Mouse (Mus musculus) kidney, postnatal 25 days (tissue): Measurements from ENCODE around the gene Prr18.

Source experiments
- DNase-seq, 2 experiments: peaks; one replicate each; pipeline ENCODE4 v3.0.0; 2021; ENCODE audit warnings: mixed read lengths in 2 of 2

The Prr18 gene

DNA sequence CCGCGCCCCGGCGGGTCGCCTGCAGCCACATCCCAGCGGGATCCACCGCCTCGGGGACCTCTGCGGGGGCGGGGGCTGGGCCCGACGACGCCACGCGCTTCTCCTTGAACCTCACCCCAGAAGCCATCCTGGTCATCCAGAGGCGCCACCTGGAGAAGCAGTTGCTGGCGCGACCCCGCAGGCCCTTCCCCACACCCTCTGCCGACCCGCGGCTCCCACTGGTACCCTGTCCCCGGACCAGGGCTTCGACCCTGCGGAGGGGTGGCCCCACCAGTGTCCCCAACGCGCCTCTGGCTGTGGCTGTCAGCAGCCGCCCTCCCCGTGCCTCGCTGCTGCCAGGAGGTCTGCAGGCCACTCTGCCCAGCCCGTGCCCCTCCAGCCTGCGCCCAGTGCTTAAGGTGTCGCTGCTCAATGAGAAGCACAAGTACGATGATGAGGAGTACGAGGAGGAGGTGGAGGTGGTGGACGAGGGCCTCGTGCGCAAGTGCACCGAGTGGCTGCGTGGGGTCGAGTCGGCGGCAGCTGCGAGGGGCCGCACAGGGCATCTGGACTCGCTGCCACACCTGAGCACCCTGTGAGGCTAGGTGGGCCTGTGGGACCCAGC lies 4.2 kb downstream of the Prr18 start:
- DNase-seq = peak in 1 of 2 experiments; percentile 29

DNA sequence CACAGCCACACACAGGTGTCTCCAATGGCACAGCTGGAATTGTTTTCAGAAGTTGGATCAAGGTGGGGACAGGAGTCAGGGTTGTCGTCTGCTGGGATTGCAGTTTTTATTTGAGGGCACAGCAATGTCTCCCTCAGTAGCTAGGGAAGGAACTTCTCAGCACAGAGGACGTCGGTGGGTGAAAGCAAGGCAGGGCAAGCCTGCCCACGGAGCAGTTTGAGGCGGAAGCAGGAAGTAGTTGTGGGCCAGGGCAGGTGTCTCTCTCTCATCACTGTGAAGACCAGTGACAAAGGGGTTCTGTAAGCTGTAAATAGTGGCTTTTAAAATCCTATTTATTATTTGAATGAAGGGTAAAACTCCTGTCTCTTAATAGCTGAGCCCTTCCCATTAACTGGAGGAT lies 5.4 kb downstream of the Prr18 start:
- peak in 1 of 2 experiments; percentile 6 for DNase-seq

DNA sequence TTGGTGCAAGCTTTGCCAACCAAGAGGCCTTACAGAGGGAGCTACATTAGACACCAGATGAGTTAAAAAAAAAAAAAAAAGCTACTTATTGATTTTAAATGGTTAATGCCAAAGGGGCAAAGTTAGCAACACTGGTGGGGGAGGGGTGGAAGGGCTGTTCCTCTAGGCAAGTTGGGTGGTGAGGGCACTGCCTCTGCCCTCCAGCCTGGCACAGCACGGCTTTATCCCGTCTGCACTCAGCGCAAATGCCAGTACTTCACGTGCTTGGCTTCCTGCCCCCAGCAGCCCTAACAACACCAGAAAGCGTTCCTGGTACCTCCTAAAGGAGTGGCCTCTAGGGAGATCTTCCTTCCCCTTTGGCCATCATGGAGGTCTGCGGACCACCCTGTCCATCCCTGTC lies 6.2 kb downstream of the Prr18 start:
- peak; percentile 62 to 77 for DNase-seq

DNA sequence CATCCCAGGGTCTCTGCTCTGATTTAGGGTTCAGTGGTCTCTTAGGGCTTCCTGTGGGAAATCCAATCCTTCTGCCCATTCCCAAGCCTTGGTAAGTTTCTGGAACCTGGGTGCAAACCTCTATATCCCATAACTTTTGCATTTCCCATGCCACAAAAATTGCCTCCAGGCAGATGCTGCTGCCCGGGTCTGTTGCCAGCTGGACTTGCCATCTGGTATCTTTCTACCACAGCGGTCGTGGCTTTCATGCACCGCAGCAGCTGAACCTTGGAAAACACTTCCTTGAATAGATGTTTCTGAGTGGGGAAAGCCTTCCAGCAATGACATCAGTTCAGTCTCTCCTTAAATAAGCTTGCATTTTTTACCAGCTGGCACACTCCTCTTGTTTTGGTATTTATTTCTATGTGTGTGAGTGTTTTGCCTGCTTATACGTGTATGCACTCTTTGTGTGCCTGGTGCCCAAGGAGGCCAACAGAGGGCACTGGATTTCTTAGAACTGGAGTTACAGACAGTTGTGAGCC lies 10.6 kb downstream of the Prr18 start:
- DNase-seq = no peak

DNA sequence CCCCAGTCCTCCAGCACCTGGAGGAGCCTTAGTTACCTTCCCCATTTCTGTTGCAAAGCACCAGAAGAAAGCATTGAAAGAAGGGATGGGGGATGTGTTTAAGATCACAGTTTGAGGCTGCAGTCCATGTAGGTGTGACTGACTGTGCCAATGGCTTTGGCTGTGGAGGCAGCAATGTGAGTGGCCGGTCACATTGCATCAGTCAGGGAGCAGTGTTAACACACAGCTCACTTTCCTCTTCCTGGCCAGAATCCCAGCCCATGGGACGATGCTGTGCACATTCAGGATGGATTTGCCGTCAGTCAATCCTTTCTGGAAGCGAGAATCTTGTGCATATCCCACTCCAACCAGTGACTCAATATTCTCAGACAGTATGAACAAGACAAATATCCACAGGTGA lies 11.7 kb downstream of the Prr18 start:
- no peak for DNase-seq

DNA sequence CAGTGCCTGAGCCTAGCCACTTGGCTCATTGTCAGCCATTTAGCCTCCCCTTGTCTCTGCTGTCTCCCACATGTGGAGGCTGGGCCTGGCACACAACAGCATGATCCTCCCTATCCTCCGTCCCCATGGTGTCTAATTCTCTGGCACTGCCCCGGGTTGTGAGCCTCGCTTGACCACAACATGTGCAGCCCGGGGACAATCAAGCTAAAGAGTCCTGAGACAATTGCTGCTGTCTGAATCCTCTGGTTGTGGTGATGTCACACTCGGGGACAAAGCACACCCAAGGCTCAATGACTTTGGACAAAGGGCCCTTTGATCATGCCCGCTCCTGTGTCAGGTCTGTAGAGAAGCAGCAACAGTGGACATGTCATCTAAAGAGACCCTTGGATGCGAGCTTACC lies 13.8 kb downstream of the Prr18 start:
- no peak for DNase-seq

DNA sequence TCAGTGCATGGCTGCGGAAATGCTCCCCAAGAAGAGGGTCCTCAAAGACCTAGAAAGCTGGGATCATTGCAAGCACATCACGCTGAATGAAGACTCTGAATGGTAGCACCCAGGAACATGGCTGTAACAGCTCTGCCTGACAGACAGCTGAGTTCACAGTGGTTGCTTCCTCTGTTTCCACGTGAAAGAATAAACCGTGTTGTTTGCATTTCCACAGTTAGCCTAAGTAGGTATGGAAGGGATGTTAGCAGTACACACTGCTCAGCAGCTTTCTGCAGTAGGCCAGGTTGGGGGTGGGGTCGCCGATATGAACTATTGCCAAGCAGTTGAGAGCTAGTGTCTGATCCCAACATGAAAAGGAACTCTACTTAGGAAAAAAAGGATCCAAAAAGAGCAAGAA lies 18.4 kb downstream of the Prr18 start, which contains the start of gene T2:
Gene T2 (plus strand): TSS at position 301 of the 400 bp plus-strand sequence.
- no peak for DNase-seq

DNA sequence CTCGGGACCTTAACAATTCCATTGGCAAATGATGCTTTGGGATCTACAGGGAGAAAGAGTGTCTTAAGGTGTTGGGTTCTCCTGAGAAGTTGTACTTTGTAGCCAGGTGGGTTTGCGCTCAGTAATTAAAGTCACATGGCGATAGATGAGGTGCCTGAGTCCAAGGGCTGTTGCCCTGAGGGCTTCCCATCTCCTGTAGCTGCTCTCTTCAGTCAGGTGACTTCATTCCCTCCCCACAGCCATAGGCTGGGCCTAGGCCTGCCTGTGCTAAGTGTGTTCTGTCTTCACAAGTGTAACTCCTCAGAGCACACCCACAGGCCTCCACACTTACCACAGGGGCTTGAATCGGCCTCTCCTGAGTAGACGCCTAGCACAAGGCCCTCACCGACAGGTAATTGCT lies 20.2 kb downstream of the Prr18 start:
- DNase-seq = no peak

DNA sequence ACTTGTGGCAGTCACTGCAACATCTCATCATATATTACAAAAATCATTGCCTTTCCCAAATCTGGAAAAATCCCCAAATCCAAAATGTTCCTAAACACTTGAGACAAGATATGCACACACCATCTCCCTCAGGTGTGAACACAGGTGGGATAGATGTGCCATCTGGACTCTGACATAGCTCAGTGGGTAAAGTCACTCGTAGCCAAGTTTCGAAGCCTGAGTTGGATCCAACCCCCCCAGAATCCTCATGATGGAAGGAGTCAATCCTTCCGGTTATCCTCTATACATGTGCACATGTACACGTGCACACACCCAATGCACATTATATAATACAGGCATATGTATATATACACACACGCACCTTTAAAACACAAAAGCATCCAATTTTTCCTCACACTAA lies 23.6 kb downstream of the Prr18 start:
- DNase-seq = no peak

- DNase-seq = no peak
These were observed 24.2 kb downstream of the Prr18 start for GRCm38 (mm10) chr17:8361281-8362103.

DNA sequence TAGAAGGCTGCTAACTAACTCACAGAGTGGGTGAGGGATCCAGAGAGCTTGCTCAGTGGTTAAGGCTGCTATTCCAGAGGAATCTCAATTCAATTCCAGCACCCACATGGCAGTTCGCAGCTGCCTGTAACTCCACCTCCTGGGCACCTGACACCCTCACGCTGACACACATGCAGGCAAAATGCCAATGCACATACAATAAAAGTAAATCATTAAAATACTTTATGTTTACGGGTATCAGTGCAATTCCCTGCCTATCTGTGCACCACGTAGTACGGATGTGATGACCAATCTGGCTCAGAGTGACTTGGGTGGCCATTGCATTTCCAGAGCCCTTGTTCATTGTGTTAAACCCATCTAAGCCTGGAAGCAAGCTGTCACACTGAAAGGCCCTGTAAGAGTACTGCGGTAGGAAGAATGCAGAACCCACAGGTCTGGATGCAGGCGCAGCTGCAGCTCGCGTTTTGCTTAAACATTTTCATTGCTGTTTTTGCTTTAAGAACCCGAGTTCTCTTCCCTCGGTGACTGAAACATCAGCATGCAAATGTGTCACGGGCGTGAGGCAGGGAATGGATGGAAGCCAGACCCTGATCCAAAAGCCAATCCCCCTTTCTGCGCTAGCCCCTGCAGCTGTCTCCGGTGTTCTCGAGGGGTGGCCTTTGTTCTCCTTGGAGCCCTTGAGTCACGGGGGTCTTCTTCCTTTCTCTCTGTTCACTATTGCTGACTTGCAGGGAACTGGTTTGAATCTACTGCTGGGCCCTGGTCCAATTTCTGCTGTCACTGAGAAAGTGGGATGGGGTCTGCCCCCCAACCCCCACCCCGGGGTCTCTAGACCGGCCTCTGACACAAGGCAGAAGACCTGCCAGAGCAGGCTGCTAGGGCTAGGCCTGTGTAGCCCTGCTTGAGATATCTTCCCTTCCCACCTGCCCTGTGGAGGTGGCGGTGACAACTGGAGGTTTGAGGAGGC lies 30.5 kb downstream of the Prr18 start:
- DNase-seq = no peak

- no peak for DNase-seq
These were observed 31.3 kb downstream of the Prr18 start for GRCm38 (mm10) chr17:8368570-8368969.

DNA sequence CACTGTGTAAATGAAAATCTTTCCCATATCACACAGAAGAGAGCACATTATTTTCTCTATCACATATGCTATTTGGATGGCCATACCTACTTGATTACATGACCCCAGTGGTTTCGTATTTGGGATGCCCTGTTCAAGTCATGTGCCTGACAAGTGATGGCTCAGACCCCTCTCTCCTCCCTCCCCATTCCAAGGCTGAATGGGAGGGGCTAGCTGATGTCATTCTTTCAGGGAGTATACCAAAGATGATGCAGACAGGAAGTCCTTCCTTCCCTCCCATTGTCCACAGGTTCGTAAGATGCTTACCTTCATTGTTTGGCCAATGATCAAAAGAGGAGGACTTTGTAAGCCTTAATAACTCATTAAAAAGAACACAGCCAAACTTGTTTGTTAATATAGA lies 31.9 kb downstream of the Prr18 start:
- DNase-seq = no peak

GRCm38 (mm10) chr17:8370634-8371229 lies 33.5 kb downstream of the Prr18 start:
- DNase-seq = no peak

DNA sequence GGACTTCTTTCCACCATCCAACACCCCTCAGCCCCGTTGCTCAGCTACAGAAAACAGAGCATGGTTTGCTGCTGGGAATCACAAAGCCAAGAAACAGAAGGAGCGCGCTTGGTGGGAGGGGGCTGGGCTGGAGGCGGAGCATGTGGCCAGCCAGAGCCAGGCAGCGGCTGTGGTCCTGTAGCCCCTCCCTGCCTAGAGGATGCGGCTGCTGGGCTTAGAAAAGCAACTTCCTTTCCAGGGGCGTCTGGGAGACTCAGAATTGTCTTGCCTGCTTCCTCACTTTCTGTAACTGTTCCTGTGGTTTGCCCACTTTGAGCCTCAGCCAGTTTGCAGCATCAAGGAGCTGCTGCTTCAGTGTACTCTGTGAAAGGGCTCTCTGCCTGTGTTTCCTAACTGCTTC lies 34.6 kb downstream of the Prr18 start:
- peak; percentile 62 to 75 for DNase-seq

GRCm38 (mm10) chr17:8372286-8373046 lies 35.2 kb downstream of the Prr18 start:
- peak; percentile 79 to 80 for DNase-seq

GRCm38 (mm10) chr17:8377298-8377697 lies 40.0 kb downstream of the Prr18 start:
- no peak for DNase-seq

- no peak for DNase-seq
These were observed 48.2 kb downstream of the Prr18 start for GRCm38 (mm10) chr17:8385441-8385840.

DNA sequence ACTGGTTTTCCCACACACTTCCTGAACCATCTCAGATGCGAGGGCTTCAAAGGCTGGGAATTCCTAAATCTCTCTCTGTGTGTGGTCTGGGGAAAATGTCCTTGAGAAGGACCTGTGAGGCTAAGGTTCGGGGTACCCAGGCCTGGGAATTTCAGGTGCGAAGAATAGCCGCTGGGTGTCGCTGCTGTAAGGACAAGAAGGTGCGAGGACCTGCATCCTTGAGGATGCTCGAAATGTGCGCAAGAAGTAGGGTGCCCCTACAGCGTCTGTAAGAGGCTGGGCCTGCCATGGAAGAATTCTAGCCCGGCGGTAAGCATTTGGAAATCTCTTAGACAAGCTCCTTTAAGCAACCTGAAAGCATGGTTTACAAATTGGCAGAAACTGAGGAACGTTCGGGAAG lies 51.2 kb downstream of the Prr18 start:
- peak; percentile 48 to 67 for DNase-seq

DNA sequence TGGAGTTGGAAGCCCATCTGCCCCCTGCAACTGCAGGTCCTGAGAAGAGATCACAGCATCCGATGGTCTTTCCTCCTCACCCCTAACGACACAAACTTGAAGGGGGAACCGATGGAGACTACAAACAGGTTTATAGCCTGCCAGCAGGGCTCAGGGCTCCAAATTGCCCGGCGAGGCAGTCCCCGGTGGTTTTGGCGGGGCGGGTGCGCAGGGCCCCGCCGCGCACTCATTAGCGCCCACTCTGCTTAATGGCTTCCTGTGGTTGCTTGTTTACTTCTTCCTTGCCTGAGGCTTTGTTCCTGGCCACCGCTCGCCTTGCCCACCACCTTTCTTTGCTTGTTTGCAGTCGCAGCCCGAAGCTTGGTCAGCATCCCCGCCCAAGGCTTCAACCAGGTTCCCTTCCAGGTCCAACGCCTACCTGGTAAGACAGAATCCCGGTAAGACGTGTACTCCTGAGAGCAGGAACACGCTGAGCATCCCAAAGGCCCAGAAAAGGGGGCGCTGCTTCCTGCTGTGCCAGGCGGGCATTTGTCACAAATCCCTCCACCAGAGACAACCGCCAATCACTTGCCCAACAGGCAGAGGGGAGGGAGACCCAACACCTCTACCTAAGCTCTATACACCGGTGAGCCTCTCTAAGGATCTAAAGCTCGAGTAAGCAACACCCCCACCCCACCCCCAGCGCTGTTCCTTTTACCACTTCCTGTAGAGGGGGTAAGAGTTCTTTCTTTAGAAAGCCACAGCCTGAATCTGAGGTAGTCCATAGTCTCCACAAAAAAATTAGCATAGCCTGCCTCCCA lies 51.9 kb downstream of the Prr18 start:
- DNase-seq = no peak

DNA sequence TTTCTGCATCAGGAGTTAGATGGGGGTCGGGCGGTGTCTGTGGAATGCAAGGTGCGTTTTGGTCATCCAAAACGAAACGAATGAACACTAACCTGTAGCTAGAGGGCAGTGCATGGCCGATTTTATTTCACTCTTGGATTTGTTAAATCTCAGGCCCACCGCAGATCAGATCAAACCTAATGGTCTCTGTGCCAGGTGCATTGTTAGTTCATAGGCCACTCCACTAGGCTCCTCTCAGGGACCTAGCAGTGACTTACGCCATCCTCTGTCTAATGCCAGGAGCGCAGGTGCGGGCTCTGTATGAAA lies 52.5 kb downstream of the Prr18 start:
- DNase-seq = no peak
